In the genomic region with DNA sequence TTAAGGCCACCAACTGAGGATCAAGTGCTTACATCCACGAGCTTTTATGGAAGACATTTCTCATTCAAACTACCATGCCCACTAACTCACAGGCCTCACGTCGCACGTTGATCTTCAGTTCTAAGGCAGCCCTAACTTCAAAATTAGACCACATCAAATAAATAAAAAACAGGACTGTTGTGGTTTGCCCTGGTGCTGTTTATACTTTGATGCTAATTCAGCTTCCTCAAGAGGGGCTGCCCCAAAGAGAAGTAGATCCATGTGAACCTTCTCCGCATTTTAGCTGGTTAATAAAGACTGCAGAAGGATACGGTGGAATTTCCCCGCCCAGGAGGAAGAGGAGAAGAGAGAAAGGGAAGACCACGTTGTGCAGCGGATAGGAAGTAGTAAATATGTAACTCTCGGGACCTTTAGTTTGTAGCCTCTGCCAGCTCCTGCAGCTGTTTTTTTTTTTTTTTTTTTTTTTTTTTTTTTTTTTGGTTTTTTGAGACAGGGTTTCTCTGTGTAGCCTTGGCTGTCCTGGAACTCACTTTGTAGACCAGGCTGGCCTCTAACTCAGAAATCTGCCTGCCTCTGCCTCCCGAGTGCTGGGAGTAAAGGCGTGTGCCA, we compare ENCODE assay signal across 1 mouse cellular context.
TF ChIP-seq lines count a peak whose summit lies in the region.

No protein-coding gene starts in this region.

TF ChIP-seq in MEL, 35 proteins besides CTCF, POLR2A, EP300 and RAD21:
- TF ChIP-seq ZNF384 (IDR thresholded peaks at IDR 0.05; ENCODE audit: low read depth, low read length) (0 out of 2 replicates have a peak, but pooled peaks have one; percentile 47), UBTF (IDR thresholded peaks at IDR 0.05; ENCODE audit: borderline replicate concordance, insufficient read depth, low read depth, low read length) (no peak)
